Mouse (Mus musculus): ENCODE results near the gene Jakmip3.

- TF ChIP-seq TAL1 (IDR thresholded peaks at IDR 0.05; ENCODE audit: low read length) (no peak), GATA1 (IDR thresholded peaks at IDR 0.05; ENCODE audit: low read length) (no peak)
Measured at GRCm38 (mm10) chr7:138921611-138922010, 18.9 kb upstream of the Jakmip3 start.
